Mouse (Mus musculus) thymus, adult 2 months (tissue): ENCODE data around the gene Gm38100.

Experiments
- CTCF ChIP-seq: fragments of 200-500 bp; IDR thresholded peaks from 2 replicates; pipeline ENCODE4 v1.5.1; 2012; ENCODE audit warnings: mild to moderate bottlenecking, control low read depth, low read length, moderate library complexity, borderline replicate concordance; ENCODE audit not compliant: control insufficient read depth, poor library complexity, insufficient read depth; ENCODE audit errors: extremely low read depth
- POLR2A ChIP-seq: fragments of 200-500 bp; IDR thresholded peaks from 2 replicates; pipeline ENCODE4 v1.6.1; 2012; ENCODE audit warnings: mild to moderate bottlenecking, low read length, control low read depth, moderate library complexity; ENCODE audit not compliant: control insufficient read depth, poor library complexity, insufficient read depth; ENCODE audit errors: extremely low read depth

GRCm38 (mm10) chr1:175931391-175931790 is 11.3 kb downstream of the Gm38100 start:
- no peak for TF ChIP-seq CTCF
- no peak for TF ChIP-seq POLR2A
